Mouse (Mus musculus) heart, embryonic 15.5 days (tissue): Measurements from ENCODE around the gene Pisd. TPM values are rescaled to one million over a fixed set of nuclear protein-coding genes. Genes with fewer than 3 reads are reported as not detected.
"Not testable (repeated sequence)": the region's sequence is repeated elsewhere in the genome, so short reads cannot be mapped to it uniquely, and the experiment has no call there.

Experiments used
- ATAC-seq: fragments of 200-750 bp; cut with Nextera tagmentation; replicated peaks from 2 replicates; pipeline ENCODE4 v1.8.0; 2017; ENCODE audit warnings: low read depth, moderate TSS enrichment; ENCODE audit not compliant: insufficient number of reproducible peaks, insufficient read depth, low FRiP score
- H3K27ac ChIP-seq: fragments of 300-500 bp; sonication (generic); 2 replicates; pipeline ENCODE4 v1.5.1; 2015; ENCODE audit warnings: mild to moderate bottlenecking, inconsistent platforms
- H3K27me3 ChIP-seq: fragments of 300-500 bp; sonication (generic); 2 replicates; pipeline ENCODE4 v1.6.1; 2015; ENCODE audit warnings: inconsistent platforms
- H3K36me3 ChIP-seq: fragments of 300-500 bp; sonication (generic); 2 replicates; pipeline ENCODE4 v1.6.1; 2015; ENCODE audit warnings: mild to moderate bottlenecking, inconsistent platforms
- H3K4me1 ChIP-seq: fragments of 300-500 bp; sonication (generic); replicated peaks from 2 replicates; pipeline ENCODE4 v1.6.1; 2015; ENCODE audit warnings: inconsistent platforms
- H3K4me2 ChIP-seq: fragments of 300-500 bp; sonication (generic); 2 replicates; pipeline ENCODE4 v1.6.1; 2015; ENCODE audit warnings: inconsistent platforms, mild to moderate bottlenecking, moderate library complexity
- H3K4me3 ChIP-seq: fragments of 300-500 bp; sonication (generic); 2 replicates; pipeline ENCODE4 v1.5.1; 2015; ENCODE audit warnings: mild to moderate bottlenecking, inconsistent platforms
- H3K9ac ChIP-seq: fragments of 300-500 bp; sonication (generic); 2 replicates; pipeline ENCODE4 v1.6.1; 2015; ENCODE audit warnings: mild to moderate bottlenecking, inconsistent platforms
- H3K9me3 ChIP-seq: fragments of 300-500 bp; sonication (generic); replicated peaks from 2 replicates; pipeline ENCODE4 v1.6.1; 2016; ENCODE audit warnings: inconsistent platforms
- WGBS: fragments of 180-500 bp; shearing (Covaris S2); methylation state at CpG from one replicate; pipeline ENCODE4 v1.1.7; 2015; ENCODE audit warnings: mixed read lengths; 5-methylcytosine and 5-hydroxymethylcytosine counted together
- polyA plus RNA-seq: library from polyadenylated mRNA; unstranded; fragments of >200 nt; fragmentation: Nextera tagmentation; extraction: Ambion mirVana; gene quantifications from 2 replicates; pipeline ENCODE4 v1.2.1, GENCODE M21; 2015

Gene Pisd
- 38.7 and 49.8 TPM in 2 replicates for polyA plus RNA-seq

- ATAC-seq, result peak; percentile 100
- Histone ChIP-seq H3K4me1 (peaks cover 10% of the 10 kb centered on the region), H3K4me3 (peak within 1 kb of the TSS; percentile 76), H3K9me3 (no peaks in the 10 kb centered on the region), H3K36me3 (no peaks in the 10 kb centered on the region; the same call in 1 of the 2 replicates), H3K9ac (peak within 1 kb of the TSS; percentile 68), H3K27me3 (no peaks in the 10 kb centered on the region), H3K4me2 (peak within 1 kb of the TSS; percentile 83), H3K27ac (peak within 1 kb of the TSS; percentile 52)
- WGBS, result under 1% methylated on average over 52 of the region's 52 CpGs
These were observed at the start of gene Pisd for GRCm38 (mm10) chr5:32785313-32785915. TSS of gene Pisd (minus strand) at chr5:32785646.

DNA sequence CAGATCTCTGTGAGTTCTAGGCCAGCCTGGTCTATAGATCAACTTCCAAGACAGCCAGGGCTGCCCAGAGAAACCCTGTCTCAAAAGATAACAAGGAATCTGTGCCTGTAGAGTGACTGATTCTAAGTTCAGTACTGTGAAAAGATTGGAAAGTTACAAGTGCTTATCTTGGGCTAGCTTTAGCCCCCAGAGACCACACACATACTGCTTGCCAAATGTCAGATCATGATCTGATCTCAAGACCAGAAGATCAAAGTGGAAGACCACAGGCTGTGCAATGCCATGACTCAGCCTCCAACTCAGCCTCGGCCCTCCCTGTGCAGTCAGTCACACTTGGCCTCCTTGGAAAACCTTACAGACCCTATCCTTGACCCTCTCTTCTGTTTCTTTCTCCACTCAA lies 49.1 kb upstream of the Pisd start:
- no peaks in the 10 kb centered on the region for H3K9me3 ChIP-seq
- H3K27ac ChIP-seq, result no peak overlapping the region
- no peak overlapping the region for H3K9ac ChIP-seq
- H3K36me3 ChIP-seq, result peaks cover 76% of the 10 kb centered on the region
- no peaks in the 10 kb centered on the region for H3K27me3 ChIP-seq
- no peak overlapping the region for H3K4me2 ChIP-seq
- H3K4me3 ChIP-seq, result no peak overlapping the region
- WGBS, result 89% methylated on average over 1 of the region's 1 CpGs
- no peaks in the 10 kb centered on the region for H3K4me1 ChIP-seq
- no peak for ATAC-seq

- Histone ChIP-seq H3K4me1 (no peaks in the 10 kb centered on the region), H3K36me3 (peaks cover 77% of the 10 kb centered on the region), H3K27ac (no peak overlapping the region), H3K4me2 (no peak overlapping the region), H3K9me3 (no peaks in the 10 kb centered on the region), H3K27me3 (no peaks in the 10 kb centered on the region), H3K9ac (no peak overlapping the region), H3K4me3 (no peak overlapping the region)
- 77% methylated on average over 2 of the region's 2 CpGs for WGBS
- no peak for ATAC-seq
These were observed 44.6 kb upstream of the Pisd start for GRCm38 (mm10) chr5:32830054-32830453.

DNA sequence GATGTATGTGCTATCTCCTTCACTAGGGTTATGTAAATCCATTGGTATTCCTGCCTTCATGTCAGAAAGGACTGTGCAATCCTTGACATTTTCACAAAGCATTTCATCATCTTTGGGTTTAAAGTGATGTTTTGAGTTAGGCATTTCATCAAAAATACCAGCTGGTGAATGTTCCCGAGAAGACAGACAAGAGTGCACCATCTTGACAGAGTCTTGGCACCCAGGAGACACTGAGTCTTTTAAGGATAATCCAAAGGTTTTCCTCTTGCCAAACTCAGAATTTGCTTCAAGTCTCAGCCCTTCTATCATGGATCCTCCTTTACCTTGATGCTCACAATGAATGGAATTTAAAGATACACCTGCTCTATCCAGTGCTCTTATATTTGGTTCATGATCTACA lies 43.3 kb upstream of the Pisd start:
- not testable (repeated sequence) for H3K9ac ChIP-seq, H3K27me3 ChIP-seq, H3K4me2 ChIP-seq, ATAC-seq, H3K4me3 ChIP-seq, H3K4me1 ChIP-seq, H3K9me3 ChIP-seq, H3K27ac ChIP-seq
- H3K36me3 ChIP-seq, result peaks cover 68% of the 10 kb centered on the region
- 80% methylated on average over 1 of the region's 1 CpGs for WGBS

DNA sequence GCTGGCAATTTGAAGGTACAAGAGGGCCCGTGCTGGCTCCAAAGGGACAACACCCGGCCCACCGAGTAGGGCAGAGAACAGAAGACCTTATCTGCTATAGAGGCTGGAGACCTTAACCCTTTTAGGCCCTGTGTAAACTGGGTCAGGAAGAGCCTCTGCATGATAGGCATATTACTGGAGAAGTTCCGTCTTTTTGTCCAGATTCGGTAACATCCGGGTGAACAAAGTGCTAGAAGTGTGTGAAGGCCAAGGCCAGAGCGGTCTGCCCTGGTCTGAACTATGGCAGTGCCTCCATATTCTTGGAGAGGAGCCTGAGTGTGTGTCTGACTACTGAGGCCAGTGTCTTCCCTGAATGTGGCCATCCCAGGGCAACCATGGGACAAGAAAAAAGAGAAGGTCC lies 41.6 kb upstream of the Pisd start, which contains the start of gene Gm20671:
Gene Gm20671, minus strand, starts transcription at position 101 of the 400 bp plus-strand sequence.
- Histone ChIP-seq H3K27me3 (no peaks in the 10 kb centered on the region), H3K4me1 (no peaks in the 10 kb centered on the region), H3K9me3 (no peaks in the 10 kb centered on the region), H3K27ac (no peak within 1 kb of the TSS), H3K9ac (no peak within 1 kb of the TSS), H3K4me2 (no peak within 1 kb of the TSS), H3K36me3 (peaks cover 63% of the 10 kb centered on the region), H3K4me3 (no peak within 1 kb of the TSS)
- 76% methylated on average over 7 of the region's 7 CpGs for WGBS
- ATAC-seq, result no peak

DNA sequence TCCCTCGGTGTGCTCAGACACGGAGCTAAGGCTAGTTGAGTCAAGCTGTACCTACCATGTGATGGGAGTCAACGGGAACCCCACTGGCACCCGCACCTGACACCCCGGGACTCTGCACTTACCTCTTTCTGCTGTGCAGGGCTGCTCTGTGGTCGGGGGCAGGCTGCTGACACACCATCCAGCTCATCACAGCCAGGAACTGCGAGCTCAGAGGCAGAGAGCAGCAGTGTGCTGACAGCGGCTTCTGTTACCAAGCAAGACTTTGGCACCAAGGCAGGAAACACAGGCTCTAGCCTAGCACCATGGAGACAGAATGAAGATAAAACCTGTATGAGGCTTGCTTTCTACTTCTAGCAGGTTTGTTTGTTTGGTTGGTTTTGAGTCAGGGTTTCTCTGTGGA lies 35.0 kb upstream of the Pisd start:
- WGBS, result 94% methylated on average over 8 of the region's 8 CpGs
- Histone ChIP-seq H3K4me2 (no peak overlapping the region), H3K9ac (no peak overlapping the region), H3K9me3 (no peaks in the 10 kb centered on the region), H3K4me1 (no peaks in the 10 kb centered on the region), H3K4me3 (no peak overlapping the region), H3K27ac (no peak overlapping the region), H3K27me3 (no peaks in the 10 kb centered on the region), H3K36me3 (peaks cover 57% of the 10 kb centered on the region)
- ATAC-seq, result no peak

DNA sequence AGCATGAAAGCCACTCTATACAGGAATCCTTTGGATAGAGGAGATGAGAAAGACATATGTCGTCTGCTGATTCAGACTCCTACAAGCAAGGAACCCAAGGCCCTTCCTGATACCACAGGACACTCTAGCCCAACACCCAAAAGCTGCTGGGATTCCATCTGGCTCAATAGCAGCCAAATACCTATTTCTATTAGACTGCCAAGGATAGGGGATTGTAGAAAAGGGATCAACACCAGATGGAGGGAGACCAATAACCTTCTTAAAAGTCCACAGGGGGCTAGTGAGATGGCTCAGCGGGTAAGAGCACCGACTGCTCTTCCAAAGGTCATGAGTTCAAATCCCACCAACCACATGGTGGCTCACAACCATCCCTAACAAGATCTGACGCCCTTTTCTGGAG lies 29.9 kb upstream of the Pisd start:
- ATAC-seq, result no peak
- Histone ChIP-seq H3K9ac (no peak overlapping the region), H3K36me3 (peaks cover 57% of the 10 kb centered on the region), H3K27ac (no peak overlapping the region), H3K9me3 (no peaks in the 10 kb centered on the region), H3K27me3 (no peaks in the 10 kb centered on the region), H3K4me3 (no peak overlapping the region), H3K4me1 (no peaks in the 10 kb centered on the region), H3K4me2 (no peak overlapping the region)
- WGBS, result 96% methylated on average over 4 of the region's 4 CpGs

DNA sequence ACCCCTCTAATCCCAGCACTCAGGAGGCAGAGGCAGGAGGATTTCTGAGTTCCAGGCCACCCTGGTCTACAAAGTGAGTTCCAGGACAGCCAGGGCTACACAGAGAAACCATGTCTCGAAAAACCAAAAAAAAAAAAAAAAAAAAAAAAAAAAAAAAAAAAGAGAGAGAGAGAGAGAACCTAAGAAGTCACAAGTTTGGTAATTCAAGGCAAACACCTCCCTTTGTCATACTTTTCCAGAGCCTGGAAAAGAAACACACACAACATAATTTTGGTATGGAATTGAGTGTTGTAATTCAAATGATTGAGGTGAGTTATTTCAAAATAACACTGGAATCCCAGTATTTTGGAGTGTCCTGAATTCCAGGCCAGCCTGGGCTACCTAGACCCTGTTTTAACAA lies 1.0 kb upstream of the Pisd start:
- peak overlapping the region; percentile 83; the same call in 1 of the 2 replicates for H3K4me2 ChIP-seq
- not testable (repeated sequence) for H3K27me3 ChIP-seq, H3K9me3 ChIP-seq, H3K4me3 ChIP-seq, H3K27ac ChIP-seq, ATAC-seq, H3K4me1 ChIP-seq, H3K9ac ChIP-seq, H3K36me3 ChIP-seq
- 56% methylated on average over 1 of the region's 1 CpGs for WGBS

DNA sequence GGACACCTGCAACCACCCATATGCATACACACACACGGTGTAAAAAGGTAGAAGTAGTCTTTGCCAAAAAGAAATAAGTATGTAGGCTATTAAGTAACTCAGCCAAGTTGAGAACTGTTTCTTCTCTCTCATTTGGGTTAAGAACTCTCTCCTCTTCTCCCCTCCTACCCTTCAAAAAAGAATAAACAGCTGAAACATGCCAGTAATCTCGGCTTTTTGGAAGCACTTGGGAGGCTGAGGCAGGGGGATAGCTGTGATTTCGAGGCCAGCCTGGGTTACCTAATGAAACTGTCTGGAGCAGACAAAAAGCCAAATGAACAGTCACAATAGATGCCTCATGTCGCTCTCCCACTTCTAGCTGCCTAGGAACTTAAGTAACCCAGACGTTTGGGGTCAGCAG lies 720 bp downstream of the Pisd start:
- H3K27ac ChIP-seq, result no peak overlapping the region
- WGBS, result 22% methylated on average over 5 of the region's 5 CpGs
- peak overlapping the region; percentile 83 for H3K4me2 ChIP-seq
- H3K9ac ChIP-seq, result peak overlapping the region; percentile 68
- peaks cover 10% of the 10 kb centered on the region for H3K4me1 ChIP-seq
- H3K36me3 ChIP-seq, result no peaks in the 10 kb centered on the region; the same call in 1 of the 2 replicates
- peak overlapping the region; percentile 76 for H3K4me3 ChIP-seq
- H3K9me3 ChIP-seq, result no peaks in the 10 kb centered on the region
- no peak for ATAC-seq
- no peaks in the 10 kb centered on the region for H3K27me3 ChIP-seq

GRCm38 (mm10) chr5:32781596-32781995 lies 3.9 kb downstream of the Pisd start:
- WGBS, result 89% methylated on average over 5 of the region's 5 CpGs
- no peak overlapping the region for H3K9ac ChIP-seq
- no peaks in the 10 kb centered on the region for H3K36me3 ChIP-seq
- H3K9me3 ChIP-seq, result no peaks in the 10 kb centered on the region
- H3K27me3 ChIP-seq, result no peaks in the 10 kb centered on the region
- no peak overlapping the region for H3K27ac ChIP-seq
- ATAC-seq, result no peak
- no peak overlapping the region for H3K4me3 ChIP-seq
- peaks cover 10% of the 10 kb centered on the region for H3K4me1 ChIP-seq
- no peak overlapping the region for H3K4me2 ChIP-seq

DNA sequence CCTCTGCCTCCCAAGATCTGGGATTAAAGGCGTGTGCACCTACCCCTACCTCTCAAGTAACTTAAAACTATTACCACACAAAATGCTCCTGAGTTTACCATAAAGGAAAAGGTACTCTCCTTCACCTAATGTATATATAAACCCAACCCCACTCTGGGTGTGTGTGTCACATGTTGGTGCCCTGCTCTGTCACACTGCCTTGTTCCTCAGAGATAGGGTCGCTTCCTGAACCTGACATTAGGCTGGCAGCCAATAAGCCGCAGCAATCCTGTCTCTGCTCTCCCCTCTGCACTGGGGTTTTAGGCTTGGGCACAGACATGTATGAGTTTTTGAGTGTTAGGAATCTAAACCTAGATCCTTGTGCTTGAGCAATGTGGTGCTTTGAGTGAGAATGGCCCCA lies 7.3 kb downstream of the Pisd start:
- WGBS, result 76% methylated on average over 3 of the region's 3 CpGs
- no peak overlapping the region for H3K4me3 ChIP-seq
- no peaks in the 10 kb centered on the region for H3K9me3 ChIP-seq
- H3K4me2 ChIP-seq, result no peak overlapping the region
- H3K27ac ChIP-seq, result no peak overlapping the region
- H3K4me1 ChIP-seq, result no peaks in the 10 kb centered on the region
- H3K27me3 ChIP-seq, result no peaks in the 10 kb centered on the region
- no peak overlapping the region for H3K9ac ChIP-seq
- H3K36me3 ChIP-seq, result 0 out of 2 replicates have a peak, but pooled peaks cover 6% of the 10 kb centered on the region
- ATAC-seq, result no peak

DNA sequence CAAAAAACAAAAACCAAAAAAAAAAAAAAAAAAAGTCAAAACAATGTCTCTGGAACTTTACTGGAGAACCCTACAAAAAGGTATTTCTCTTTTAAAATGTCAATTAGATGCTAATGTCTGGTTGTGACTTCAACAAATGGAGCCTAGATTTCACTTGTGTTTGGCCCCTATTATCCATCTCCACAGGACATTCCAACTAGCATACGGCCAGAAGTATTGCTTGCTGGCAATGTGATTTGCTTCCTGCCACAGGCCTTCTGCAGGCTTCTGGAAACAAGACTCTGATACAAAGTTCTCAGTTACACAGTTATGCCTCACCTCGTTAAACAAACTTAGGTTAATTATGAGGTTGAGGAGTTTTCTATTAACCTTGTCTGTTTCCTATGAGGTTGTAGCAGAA lies 13.1 kb downstream of the Pisd start:
- no peak overlapping the region for H3K4me2 ChIP-seq
- WGBS, result 82% methylated on average over 2 of the region's 2 CpGs
- no peak for ATAC-seq

More for the DNA sequence above, 13.1 kb downstream of the Pisd start:
- H3K27me3 ChIP-seq, result no peaks in the 10 kb centered on the region
- 0 out of 2 replicates have a peak, but pooled peaks cover 6% of the 10 kb centered on the region for H3K36me3 ChIP-seq
- H3K9me3 ChIP-seq, result no peaks in the 10 kb centered on the region
- H3K4me1 ChIP-seq, result no peaks in the 10 kb centered on the region
- no peak overlapping the region for H3K4me3 ChIP-seq
- no peak overlapping the region for H3K27ac ChIP-seq
- H3K9ac ChIP-seq, result no peak overlapping the region
